Mouse (Mus musculus) activated CD4-positive, CD25-positive, alpha-beta regulatory T cell (primary cell): ENCODE results near the gene Man1c1. TPM values are rescaled to one million over a fixed set of nuclear protein-coding genes. Genes with fewer than 3 reads are reported as not detected.

ENCODE experiments used
- polyA plus RNA-seq, 2 experiments: library from polyadenylated mRNA; unstranded; fragments of 100-300 nt; shearing (Covaris generic); gene quantifications; one replicate each; pipeline ENCODE4 v1.2.1; 2017

Gene Man1c1
- polyA plus RNA-seq: 1 to 10 TPM; 2.1 to 2.4 TPM

DNA sequence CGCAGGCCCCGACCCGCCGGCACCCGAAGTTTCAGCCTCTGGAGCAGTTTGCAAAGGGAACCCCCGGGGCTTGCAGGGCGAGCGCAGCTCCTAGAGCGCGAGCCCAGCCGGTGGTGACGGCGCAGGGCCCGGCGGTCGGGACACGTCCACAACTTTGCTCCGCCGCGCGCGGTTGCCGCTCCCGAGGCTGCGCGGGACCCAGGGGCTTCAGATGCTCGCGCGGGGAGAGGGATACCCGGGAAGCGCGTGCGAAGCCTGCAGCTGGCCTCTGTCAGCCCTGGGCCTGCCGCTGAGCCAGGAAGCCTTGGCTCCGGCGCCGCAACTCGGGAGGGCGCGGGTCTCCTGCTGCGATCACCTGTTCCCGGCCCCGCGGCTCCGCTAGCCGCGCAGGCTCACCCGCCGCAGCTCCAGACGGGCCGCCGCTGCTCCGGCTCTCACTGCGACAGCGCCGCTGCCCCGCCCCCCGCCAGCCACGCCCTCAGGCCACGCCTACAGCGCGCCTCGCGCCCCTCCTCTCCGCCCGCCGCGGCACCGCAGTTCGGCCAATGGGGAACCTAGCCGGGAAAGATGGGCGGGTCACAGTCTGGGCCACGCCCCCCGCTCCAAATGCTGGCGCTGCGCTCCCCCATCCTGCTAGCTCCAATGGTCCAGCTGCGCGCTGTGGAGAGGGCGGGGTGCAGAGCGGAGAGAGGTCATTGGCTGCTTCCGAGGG is at the start of gene Man1c1:
Gene Man1c1, minus strand, starts transcription at position 456 of the 712 bp plus-strand sequence.

GRCm38 (mm10) chr4:134551494-134552316 is 152.4 kb downstream of the Man1c1 start, which contains the start of gene Selenon:
Gene Selenon (minus strand): TSS chr4:134552166.

DNA sequence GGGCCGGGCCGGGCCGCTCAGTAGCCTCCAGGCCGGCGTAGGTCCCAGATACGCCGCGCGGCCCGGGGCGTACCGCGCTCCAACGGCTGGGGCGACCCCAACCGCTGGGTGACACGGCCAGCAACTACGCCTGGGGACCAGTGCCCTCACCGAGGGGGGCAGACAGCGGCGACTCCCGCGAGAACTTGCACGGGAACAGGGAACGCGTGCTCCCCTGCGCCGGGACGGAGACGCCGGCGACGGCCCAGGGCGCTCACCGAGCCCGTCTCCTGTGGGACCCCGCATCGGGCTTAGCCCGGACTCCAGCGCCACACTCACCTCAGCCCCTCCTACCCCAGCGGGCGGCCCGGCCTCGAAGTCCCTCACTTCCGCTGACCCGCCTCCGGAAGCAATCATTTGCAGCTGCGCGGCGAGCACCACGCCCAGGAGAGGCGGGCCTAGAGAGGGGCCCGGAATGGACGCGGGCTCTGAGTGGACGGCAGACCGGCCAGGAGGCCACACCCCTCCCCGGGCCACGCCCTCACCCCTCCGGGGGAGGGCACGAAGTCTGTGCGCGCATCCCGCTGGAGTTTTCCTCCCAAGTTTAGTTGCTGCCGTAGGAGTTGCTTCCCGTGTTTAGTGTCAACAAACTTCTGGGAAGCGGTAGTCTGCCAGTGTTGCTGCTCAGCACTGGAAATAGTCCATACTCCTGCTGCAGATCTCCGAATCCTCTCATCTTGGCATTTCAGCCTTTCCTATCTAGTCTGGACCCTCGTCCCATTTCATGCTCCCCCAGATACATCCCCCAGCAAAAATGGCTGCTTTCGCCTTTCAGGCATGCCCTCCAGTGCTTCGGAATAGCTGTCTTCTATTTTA is 168.9 kb downstream of the Man1c1 start, which contains the start of gene Mtfr1l:
Gene Mtfr1l, minus strand, starts transcription at position 456 of the 855 bp plus-strand sequence.

Other genes with a start within 250 kb of the Man1c1 start
- gene Stmn1, start 236.0 kb downstream of the Man1c1 start, polyA plus RNA-seq: 100 to 1,000 TPM; 186 to 210 TPM
- 10 to 100 TPM; 21.1 to 21.6 TPM for gene Paqr7, start 207.6 kb downstream of the Man1c1 start, polyA plus RNA-seq
- 1 to 10 TPM; 1.4 to 2.6 TPM for gene Aunip, start 193.3 kb downstream of the Man1c1 start, polyA plus RNA-seq
- 100 to 1,000 TPM in 1 of 2 experiments, 10 to 100 TPM in 1; 91.7 to 130 TPM for gene Mtfr1l, start 168.9 kb downstream of the Man1c1 start, polyA plus RNA-seq
- 1 to 10 TPM; 1.3 to 3.4 TPM for gene Selenon, start 152.1 kb downstream of the Man1c1 start, polyA plus RNA-seq
- gene Ldlrap1, start 63.7 kb upstream of the Man1c1 start, polyA plus RNA-seq: 10 to 100 TPM; 47.4 to 57.0 TPM
- 10 to 100 TPM; 18.9 to 26.4 TPM for gene Maco1, start 149.1 kb upstream of the Man1c1 start, polyA plus RNA-seq
- 1 to 10 TPM; 2.3 TPM for gene Rhd, start 160.2 kb upstream of the Man1c1 start, polyA plus RNA-seq
- gene Tmem50a, start 210.7 kb upstream of the Man1c1 start, polyA plus RNA-seq: 100 to 1,000 TPM; 477 to 612 TPM
- 100 to 1,000 TPM; 720 to 760 TPM for gene Rsrp1, start 219.3 kb upstream of the Man1c1 start, polyA plus RNA-seq
- 100 to 1,000 TPM; 176 to 207 TPM for gene Syf2, start 226.6 kb upstream of the Man1c1 start, polyA plus RNA-seq